Mouse (Mus musculus): ENCODE data around the gene Ppm1b. TPM values are rescaled to one million over a fixed set of nuclear protein-coding genes. Genes with fewer than 3 reads are reported as not detected.
A peak's percentile ranks its signal among the peaks of the same experiment; 100 is the strongest.

The Ppm1b gene
- polyA plus RNA-seq, 1 experiment = 159 TPM

GRCm38 (mm10) chr17:84958411-84958911 lies 1.9 kb downstream of the Ppm1b start:
- no peak for TF ChIP-seq CTCF (IDR thresholded peaks at IDR 0.05; ENCODE audit: control insufficient read depth, insufficient read depth, insufficient replicate concordance, low read depth, low read length)
- Histone ChIP-seq H3K4me1 (ENCODE audit: control insufficient read depth, insufficient read depth, low read length) (peaks cover 4% of the 10 kb centered on the region), H3K4me3 (ENCODE audit: control insufficient read depth, low read depth, low read length) (peak overlapping the region; percentile 86), H3K36me3 (ENCODE audit: control insufficient read depth, insufficient read depth, low read length) (no peaks in the 10 kb centered on the region), H3K27ac (ENCODE audit: control insufficient read depth, insufficient read depth, low read depth, low read length) (peak overlapping the region; percentile 62), H3K27me3 (ENCODE audit: control insufficient read depth, insufficient read depth, low read length) (no peaks in the 10 kb centered on the region)

- Histone ChIP-seq H3K36me3 (ENCODE audit: control insufficient read depth, insufficient read depth, low read length) (no peaks in the 10 kb centered on the region), H3K27ac (ENCODE audit: control insufficient read depth, insufficient read depth, low read depth, low read length) (no peak overlapping the region), H3K4me3 (ENCODE audit: control insufficient read depth, low read depth, low read length) (peak overlapping the region; percentile 86), H3K27me3 (ENCODE audit: control insufficient read depth, insufficient read depth, low read length) (no peaks in the 10 kb centered on the region), H3K4me1 (ENCODE audit: control insufficient read depth, insufficient read depth, low read length) (peaks cover 4% of the 10 kb centered on the region)
- TF ChIP-seq POLR2A (IDR thresholded peaks at IDR 0.05; ENCODE audit: control insufficient read depth, low read depth, low read length) (no peak), CTCF (IDR thresholded peaks at IDR 0.05; ENCODE audit: control insufficient read depth, insufficient read depth, insufficient replicate concordance, low read depth, low read length) (no peak)
These were observed 2.6 kb downstream of the Ppm1b start for GRCm38 (mm10) chr17:84958986-84959664.

GRCm38 (mm10) chr17:84959665-84960020 lies 3.1 kb downstream of the Ppm1b start:
- TF ChIP-seq CTCF (IDR thresholded peaks at IDR 0.05; ENCODE audit: control insufficient read depth, insufficient read depth, insufficient replicate concordance, low read depth, low read length) = no peak
- TF ChIP-seq POLR2A (IDR thresholded peaks at IDR 0.05; ENCODE audit: control insufficient read depth, low read depth, low read length) = no peak
- H3K4me1 ChIP-seq (ENCODE audit: control insufficient read depth, insufficient read depth, low read length) = peaks cover 4% of the 10 kb centered on the region
- H3K4me3 ChIP-seq (ENCODE audit: control insufficient read depth, low read depth, low read length) = peak overlapping the region; percentile 24; the same call in 1 of the 2 replicates
- H3K27ac ChIP-seq (ENCODE audit: control insufficient read depth, insufficient read depth, low read depth, low read length) = no peak overlapping the region
- no peaks in the 10 kb centered on the region for H3K36me3 ChIP-seq (ENCODE audit: control insufficient read depth, insufficient read depth, low read length)
- no peaks in the 10 kb centered on the region for H3K27me3 ChIP-seq (ENCODE audit: control insufficient read depth, insufficient read depth, low read length)

- peaks cover 4% of the 10 kb centered on the region for H3K4me1 ChIP-seq (ENCODE audit: control insufficient read depth, insufficient read depth, low read length)
- no peak for TF ChIP-seq CTCF (IDR thresholded peaks at IDR 0.05; ENCODE audit: control insufficient read depth, insufficient read depth, insufficient replicate concordance, low read depth, low read length)
- no peak for TF ChIP-seq POLR2A (IDR thresholded peaks at IDR 0.05; ENCODE audit: control insufficient read depth, low read depth, low read length)
- H3K4me3 ChIP-seq (ENCODE audit: control insufficient read depth, low read depth, low read length) = peak overlapping the region; percentile 24; the same call in 1 of the 2 replicates
- no peaks in the 10 kb centered on the region for H3K27me3 ChIP-seq (ENCODE audit: control insufficient read depth, insufficient read depth, low read length)
- H3K27ac ChIP-seq (ENCODE audit: control insufficient read depth, insufficient read depth, low read depth, low read length) = no peak overlapping the region
- H3K36me3 ChIP-seq (ENCODE audit: control insufficient read depth, insufficient read depth, low read length) = no peaks in the 10 kb centered on the region
These were observed 3.6 kb downstream of the Ppm1b start for GRCm38 (mm10) chr17:84960136-84960535.

- Histone ChIP-seq H3K4me1 (ENCODE audit: control insufficient read depth, insufficient read depth, low read length) (peaks cover 4% of the 10 kb centered on the region), H3K4me3 (ENCODE audit: control insufficient read depth, low read depth, low read length) (peak overlapping the region; percentile 69)
These were observed 5.5 kb downstream of the Ppm1b start for GRCm38 (mm10) chr17:84962046-84962445.

GRCm38 (mm10) chr17:84963651-84964050 lies 7.1 kb downstream of the Ppm1b start:
- H3K27ac ChIP-seq (ENCODE audit: control insufficient read depth, insufficient read depth, low read depth, low read length) = no peak overlapping the region
- H3K4me3 ChIP-seq (ENCODE audit: control insufficient read depth, low read depth, low read length) = peak overlapping the region; percentile 37
- TF ChIP-seq CTCF (IDR thresholded peaks at IDR 0.05; ENCODE audit: control insufficient read depth, insufficient read depth, insufficient replicate concordance, low read depth, low read length) (no peak), POLR2A (IDR thresholded peaks at IDR 0.05; ENCODE audit: control insufficient read depth, low read depth, low read length) (no peak)
- H3K36me3 ChIP-seq (ENCODE audit: control insufficient read depth, insufficient read depth, low read length) = no peaks in the 10 kb centered on the region
- H3K27me3 ChIP-seq (ENCODE audit: control insufficient read depth, insufficient read depth, low read length) = no peaks in the 10 kb centered on the region
- H3K4me1 ChIP-seq (ENCODE audit: control insufficient read depth, insufficient read depth, low read length) = peaks cover 4% of the 10 kb centered on the region

More at GRCm38 (mm10) chr17:84962046-84962445, 5.5 kb downstream of the Ppm1b start:
- no peaks in the 10 kb centered on the region for H3K36me3 ChIP-seq (ENCODE audit: control insufficient read depth, insufficient read depth, low read length)
- H3K27me3 ChIP-seq (ENCODE audit: control insufficient read depth, insufficient read depth, low read length) = no peaks in the 10 kb centered on the region
- no peak overlapping the region for H3K27ac ChIP-seq (ENCODE audit: control insufficient read depth, insufficient read depth, low read depth, low read length)
- TF ChIP-seq CTCF (IDR thresholded peaks at IDR 0.05; ENCODE audit: control insufficient read depth, insufficient read depth, insufficient replicate concordance, low read depth, low read length) = no peak
- no peak for TF ChIP-seq POLR2A (IDR thresholded peaks at IDR 0.05; ENCODE audit: control insufficient read depth, low read depth, low read length)

GRCm38 (mm10) chr17:84966231-84966630 lies 9.7 kb downstream of the Ppm1b start:
- TF ChIP-seq CTCF (IDR thresholded peaks at IDR 0.05; ENCODE audit: control insufficient read depth, insufficient read depth, insufficient replicate concordance, low read depth, low read length) = no peak
- no peak for TF ChIP-seq POLR2A (IDR thresholded peaks at IDR 0.05; ENCODE audit: control insufficient read depth, low read depth, low read length)
- H3K4me3 ChIP-seq (ENCODE audit: control insufficient read depth, low read depth, low read length) = peak overlapping the region; percentile 65
- peaks cover 2% of the 10 kb centered on the region for H3K4me1 ChIP-seq (ENCODE audit: control insufficient read depth, insufficient read depth, low read length)
- H3K27ac ChIP-seq (ENCODE audit: control insufficient read depth, insufficient read depth, low read depth, low read length) = no peak overlapping the region
- H3K27me3 ChIP-seq (ENCODE audit: control insufficient read depth, insufficient read depth, low read length) = no peaks in the 10 kb centered on the region
- no peaks in the 10 kb centered on the region for H3K36me3 ChIP-seq (ENCODE audit: control insufficient read depth, insufficient read depth, low read length)

Measured in testis, adult 2 months (tissue).